Comparison of ENCODE assay signal across 17 mouse cellular contexts in genomic region chr15:25769524-25770255, GRCm38 (mm10).
DNase-seq lines count a peak whose midpoint lies in the region; ATAC-seq and TF ChIP-seq lines count a peak whose summit lies in the region.
"Had no signal": no experiment of that assay in that cellular context is flagged by ENCODE, and none has a peak within 500 bp of the region (broad histone marks: within the 10 kb centered on the region; RNA-seq: fewer than 3 reads in every experiment).

No protein-coding gene starts in this region.

- H3K9ac ChIP-seq in ES-E14 (ENCODE audit: insufficient read depth, low read depth, low read length, poor library complexity, severe bottlenecking) = peak overlapping the region; percentile 19; the same call in 1 of the 2 replicates
- H3K9ac ChIP-seq in heart, embryonic 16.5 days (ENCODE audit: low read length) = no peak overlapping the region
- no peak overlapping the region for H3K9ac ChIP-seq in stomach, postnatal 0 days (ENCODE audit: low read length)
- H3K9ac ChIP-seq: embryonic facial prominence, embryonic 13.5 days; forebrain, embryonic 15.5 days; hindbrain, embryonic 12.5 days; limb, embryonic 15.5 days had no signal

- peak; percentile 31 for DNase-seq in heart, adult 8-10 months (ENCODE audit: low spot score)
- no peak for DNase-seq in heart, postnatal 25 days (ENCODE audit: low spot score)
- no peak for DNase-seq in layer of hippocampus, adult 2 months (ENCODE audit: low spot score in 2 of 2)
- DNase-seq in layer of hippocampus, postnatal 10 days (ENCODE audit: low spot score in 2 of 2) = no peak
- DNase-seq in ES-E14 (ENCODE audit: low read depth, low spot score) = peak; percentile 98
- no peak for DNase-seq in urinary bladder, adult 18-20 months (ENCODE audit: low spot score in 2 of 2)
- DNase-seq in stomach, postnatal 0 days (ENCODE audit: low spot score) = no peak
- DNase-seq: B cell, adult 2 months; cerebellum, postnatal 25 days; gastrocnemius, postnatal 14 days; kidney, postnatal 25 days; lung, postnatal 10 days had no signal

- ATAC-seq in heart, embryonic 16.5 days (replicated peaks; ENCODE audit: extremely low read depth, insufficient read depth, low FRiP score) = peak; percentile 21; the same call in 1 of the 2 replicates
- ATAC-seq in stomach, postnatal 0 days (ENCODE audit: low FRiP score, low TSS enrichment) = no peak
- ATAC-seq: forebrain, embryonic 15.5 days had no signal

- WGBS in heart, embryonic 16.5 days = 54% methylated on average over 9 of the region's 9 CpGs
- 70% methylated on average over 9 of the region's 9 CpGs for WGBS in stomach, postnatal 0 days

- in situ Hi-C loops in ES-E14 (cut with MboI; ENCODE audit: low sequenced_read_pairs in 2 of 2, unreplicated experiment in 2 of 2) = no loop called here

- intact Hi-C loops in heart, postnatal 25 days (cut with DNase I) = loop anchor here (5.0 kb wide), 1 partner anchor 37 kb away; no protein-coding TSS in a partner anchor

- no peak overlapping the region for H3K4me3 ChIP-seq in layer of hippocampus, adult 2 months
- peak overlapping the region; percentile 22 to 25 for H3K4me3 ChIP-seq in ES-E14 (ENCODE audit: insufficient read depth in 1 of 2, low read depth in 1 of 2, low read length in 2 of 2, poor library complexity in 1 of 2, severe bottlenecking in 1 of 2)
- H3K4me3 ChIP-seq in heart, embryonic 16.5 days (ENCODE audit: low read length) = no peak overlapping the region
- H3K4me3 ChIP-seq in stomach, postnatal 0 days (ENCODE audit: low read depth, low read length) = no peak overlapping the region
- H3K4me3 ChIP-seq: embryonic facial prominence, embryonic 13.5 days; forebrain, embryonic 15.5 days; hindbrain, embryonic 12.5 days; limb, embryonic 15.5 days had no signal

- no peak for TF ChIP-seq EP300 in stomach, postnatal 0 days (optimal IDR thresholded peaks at IDR 0.05)

- peaks cover 14% of the 10 kb centered on the region; the same call in 1 of the 2 replicates for H3K36me3 ChIP-seq in ES-E14 (ENCODE audit: control insufficient read depth, insufficient read depth, low read length, poor library complexity, severe bottlenecking)
- no peaks in the 10 kb centered on the region for H3K36me3 ChIP-seq in heart, embryonic 16.5 days (ENCODE audit: control insufficient read depth, insufficient read depth)
- H3K36me3 ChIP-seq in stomach, postnatal 0 days (ENCODE audit: control insufficient read depth, insufficient read depth, low read length) = no peaks in the 10 kb centered on the region
- H3K36me3 ChIP-seq: forebrain, embryonic 15.5 days; hindbrain, embryonic 12.5 days had no signal

- peak overlapping the region; percentile 5; the same call in 1 of the 2 replicates for H3K27ac ChIP-seq in layer of hippocampus, adult 2 months
- peak overlapping the region; percentile 91 for H3K27ac ChIP-seq in ES-E14 (ENCODE audit: insufficient read depth, low read depth, low read length, poor library complexity, severe bottlenecking)
- peak overlapping the region; percentile 11; the same call in 1 of the 2 replicates for H3K27ac ChIP-seq in heart, embryonic 16.5 days (ENCODE audit: low read length)
- H3K27ac ChIP-seq in stomach, postnatal 0 days (replicated peaks) = no peak overlapping the region
- H3K27ac ChIP-seq: embryonic facial prominence, embryonic 13.5 days; forebrain, embryonic 15.5 days; hindbrain, embryonic 12.5 days had no signal

- H3K4me1 ChIP-seq in ES-E14 (ENCODE audit: control insufficient read depth in 2 of 2, insufficient read depth in 2 of 2, low read length in 2 of 2, poor library complexity in 1 of 2) = peaks cover 24 to 32% of the 10 kb centered on the region in 2 experiments
- H3K4me1 ChIP-seq in heart, embryonic 16.5 days (ENCODE audit: control insufficient read depth, insufficient read depth, low read length) = peaks cover 36% of the 10 kb centered on the region
- peaks cover 3% of the 10 kb centered on the region; the same call in 1 of the 2 replicates for H3K4me1 ChIP-seq in stomach, postnatal 0 days (replicated peaks; ENCODE audit: control insufficient read depth, insufficient read depth)

- H3K27me3 ChIP-seq in heart, embryonic 16.5 days (ENCODE audit: control insufficient read depth, insufficient read depth, low read length) = no peaks in the 10 kb centered on the region
- no peaks in the 10 kb centered on the region for H3K27me3 ChIP-seq in stomach, postnatal 0 days (ENCODE audit: control insufficient read depth, insufficient read depth, low read length)
- H3K27me3 ChIP-seq: embryonic facial prominence, embryonic 13.5 days; forebrain, embryonic 15.5 days; hindbrain, embryonic 12.5 days; limb, embryonic 15.5 days had no signal

- TF ChIP-seq CTCF in layer of hippocampus, adult 2 months (conservative IDR thresholded peaks at IDR 0.05) = no peak
- no peak for TF ChIP-seq CTCF in stomach, postnatal 0 days (IDR thresholded peaks at IDR 0.05; ENCODE audit: low read depth)

- H3K9me3 ChIP-seq in ES-E14 (ENCODE audit: control insufficient read depth, insufficient read depth, low read depth, low read length) = no peaks in the 10 kb centered on the region
- H3K9me3 ChIP-seq in heart, embryonic 16.5 days (replicated peaks; ENCODE audit: control insufficient read depth, low read length) = no peaks in the 10 kb centered on the region
- H3K9me3 ChIP-seq in stomach, postnatal 0 days (ENCODE audit: control insufficient read depth, low read length) = no peaks in the 10 kb centered on the region
- H3K9me3 ChIP-seq: embryonic facial prominence, embryonic 13.5 days; forebrain, embryonic 15.5 days; hindbrain, embryonic 12.5 days; limb, embryonic 15.5 days had no signal

- H3K4me2 ChIP-seq in heart, embryonic 16.5 days (ENCODE audit: low read depth, low read length) = no peak overlapping the region
- no peak overlapping the region for H3K4me2 ChIP-seq in stomach, postnatal 0 days (replicated peaks; ENCODE audit: low read depth)
- H3K4me2 ChIP-seq: embryonic facial prominence, embryonic 13.5 days; forebrain, embryonic 15.5 days; hindbrain, embryonic 12.5 days; limb, embryonic 15.5 days had no signal

TF ChIP-seq in ES-E14, 5 proteins besides CTCF, POLR2A, EP300 and RAD21:
- TF ChIP-seq MAFK (IDR thresholded peaks at IDR 0.05; ENCODE audit: insufficient read depth, low read depth, low read length) (no peak), ZC3H11A (IDR thresholded peaks at IDR 0.05; ENCODE audit: borderline replicate concordance, low read depth, low read length) (no peak), CHD2 (IDR thresholded peaks at IDR 0.05; ENCODE audit: low read depth, low read length) (peak; percentile 61)

Comparison
In these comparisons a context has a peak if more than half of its experiments do, and no peak if none do; other contexts are left out.
1. DNase-seq: peak in heart, adult 8-10 months (single experiment) and ES-E14 (single experiment); none in heart, postnatal 25 days (single experiment), layer of hippocampus, adult 2 months (0 of 2), layer of hippocampus, postnatal 10 days (0 of 2), urinary bladder, adult 18-20 months (0 of 2) and stomach, postnatal 0 days (single experiment).
2. H3K4me3 ChIP-seq: peak in ES-E14 (2 of 2); none in layer of hippocampus, adult 2 months (single experiment), heart, embryonic 16.5 days (single experiment) and stomach, postnatal 0 days (single experiment).